Mouse (Mus musculus) thymus, adult 2 months (tissue): ENCODE results near the gene Upk1a.

Source experiments
- CTCF ChIP-seq: fragments of 200-500 bp; IDR thresholded peaks from 2 replicates; pipeline ENCODE4 v1.5.1; 2012; ENCODE audit warnings: mild to moderate bottlenecking, control low read depth, low read length, moderate library complexity, borderline replicate concordance; ENCODE audit not compliant: control insufficient read depth, poor library complexity, insufficient read depth; ENCODE audit errors: extremely low read depth
- POLR2A ChIP-seq: fragments of 200-500 bp; IDR thresholded peaks from 2 replicates; pipeline ENCODE4 v1.6.1; 2012; ENCODE audit warnings: mild to moderate bottlenecking, low read length, control low read depth, moderate library complexity; ENCODE audit not compliant: control insufficient read depth, poor library complexity, insufficient read depth; ENCODE audit errors: extremely low read depth

- TF ChIP-seq CTCF (no peak), POLR2A (no peak)
These were observed 28.3 kb downstream of the Upk1a start for GRCm38 (mm10) chr7:30584339-30584738.
